Mouse (Mus musculus) liver, postnatal 0 days (tissue): Measurements from ENCODE around the gene Colq.

Experiments
- CTCF ChIP-seq: sonication (generic); IDR thresholded peaks from 2 replicates; pipeline ENCODE4 v1.5.1; 2016; ENCODE audit warnings: antibody characterized with exemption, low read depth
- EP300 ChIP-seq: IDR thresholded peaks from 2 replicates; pipeline ENCODE4 v1.6.1; 2016; ENCODE audit warnings: antibody characterized with exemption, low read depth, mild to moderate bottlenecking

DNA sequence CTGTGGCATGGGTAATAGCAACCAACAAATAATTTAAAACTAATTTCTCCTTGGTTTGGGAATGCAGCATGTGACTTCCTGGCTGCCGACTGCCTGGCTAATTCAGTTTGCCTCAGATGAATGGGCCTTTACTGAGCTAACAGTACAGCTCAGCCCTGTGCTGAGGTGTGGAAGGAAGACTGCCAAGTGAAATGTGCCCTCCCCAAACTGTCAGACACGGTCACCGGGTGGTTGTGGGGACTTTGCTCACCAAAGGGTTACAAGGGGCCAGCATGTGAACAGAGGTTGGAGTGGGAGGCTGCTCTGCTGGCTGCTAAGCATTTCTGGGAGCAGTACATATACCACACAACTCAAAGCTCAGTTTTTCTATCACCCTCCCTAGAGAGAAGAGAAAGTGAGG lies 3.5 kb upstream of the Colq start:
- TF ChIP-seq CTCF (no peak), EP300 (no peak)
